ENCODE assay signal across 8 mouse cellular contexts in the genomic region with DNA sequence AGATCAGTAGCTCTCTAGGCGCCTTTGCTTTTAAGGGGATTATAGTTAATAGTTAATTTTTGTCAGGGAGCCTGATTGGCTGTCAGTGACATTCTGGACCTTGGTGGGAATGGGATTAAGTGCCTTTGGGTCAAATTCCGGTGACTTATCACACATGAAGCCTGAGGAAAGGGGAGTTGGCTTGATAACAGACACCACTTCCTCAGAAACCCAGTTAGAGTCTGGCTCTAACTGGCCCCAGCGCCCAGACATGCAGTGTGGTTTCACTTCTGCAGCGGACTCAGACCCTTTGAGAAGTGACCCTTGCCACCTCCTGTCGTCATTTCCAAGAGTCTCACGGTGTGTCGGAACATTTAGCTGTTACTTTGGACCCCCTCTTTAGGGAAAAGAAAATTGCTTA. TPM values are rescaled to one million over a fixed set of nuclear protein-coding genes. Genes with fewer than 3 reads are reported as not detected.
DNase-seq lines count a peak whose midpoint lies in the region; ATAC-seq lines count a peak whose summit lies in the region.
"Had no signal": no experiment of that assay in that cellular context is flagged by ENCODE, and none has a peak within 500 bp of the region (broad histone marks: within the 10 kb centered on the region; RNA-seq: fewer than 3 reads in every experiment).

No protein-coding gene starts in this region.

- peak; percentile 92 for ATAC-seq in intestine, embryonic 15.5 days
- peak; percentile 45 for ATAC-seq in liver, embryonic 13.5 days (ENCODE audit: low read depth)
- ATAC-seq in forebrain, embryonic 14.5 days: no peak

- H3K27ac ChIP-seq in intestine, embryonic 15.5 days: peak overlapping the region; percentile 70
- H3K27ac ChIP-seq in liver, embryonic 13.5 days: peak overlapping the region; percentile 68
- no peak overlapping the region for H3K27ac ChIP-seq in forebrain, embryonic 14.5 days (ENCODE audit: low read depth, low read length)
- H3K27ac ChIP-seq: limb, embryonic 15.5 days had no signal

- no peaks in the 10 kb centered on the region for H3K27me3 ChIP-seq in intestine, embryonic 15.5 days (replicated peaks)
- no peaks in the 10 kb centered on the region for H3K27me3 ChIP-seq in liver, embryonic 13.5 days
- no peaks in the 10 kb centered on the region for H3K27me3 ChIP-seq in forebrain, embryonic 14.5 days (replicated peaks; ENCODE audit: control insufficient read depth, insufficient read depth, low read length)
- H3K27me3 ChIP-seq: limb, embryonic 15.5 days had no signal

- peak; percentile 42 to 43 for DNase-seq in spleen, postnatal 36 days (ENCODE audit: low spot score in 2 of 2)
- DNase-seq in spleen, postnatal 10 days (ENCODE audit: low spot score in 2 of 2): no peak
- DNase-seq in liver, embryonic 13.5 days: no peak
- DNase-seq in forebrain, embryonic 14.5 days (ENCODE audit: low spot score): no peak
- DNase-seq in left cerebral cortex, adult 8-10 months (ENCODE audit: low spot score in 2 of 2): no peak
- no peak for DNase-seq in frontal cortex, adult 2 months (ENCODE audit: extremely low spot score in 1 of 2, low spot score in 1 of 2)

- H3K36me3 ChIP-seq in intestine, embryonic 15.5 days: peaks cover 19% of the 10 kb centered on the region
- H3K36me3 ChIP-seq in liver, embryonic 13.5 days: peaks cover 67% of the 10 kb centered on the region
- H3K36me3 ChIP-seq in forebrain, embryonic 14.5 days (ENCODE audit: control insufficient read depth, insufficient read depth, low read length): peaks cover 42% of the 10 kb centered on the region

- peaks cover 9% of the 10 kb centered on the region; the same call in 1 of the 2 replicates for H3K4me1 ChIP-seq in intestine, embryonic 15.5 days (replicated peaks)
- H3K4me1 ChIP-seq in liver, embryonic 13.5 days (replicated peaks): peaks cover 42% of the 10 kb centered on the region
- H3K4me1 ChIP-seq in forebrain, embryonic 14.5 days (ENCODE audit: control insufficient read depth, insufficient read depth, low read length): no peaks in the 10 kb centered on the region
- H3K4me1 ChIP-seq: limb, embryonic 15.5 days had no signal

- no peaks in the 10 kb centered on the region for H3K9me3 ChIP-seq in intestine, embryonic 15.5 days
- no peaks in the 10 kb centered on the region for H3K9me3 ChIP-seq in liver, embryonic 13.5 days (replicated peaks)
- H3K9me3 ChIP-seq in forebrain, embryonic 14.5 days (replicated peaks; ENCODE audit: control insufficient read depth, low read length): no peaks in the 10 kb centered on the region
- H3K9me3 ChIP-seq: limb, embryonic 15.5 days had no signal

- 49% methylated on average over 7 of the region's 7 CpGs for WGBS in intestine, embryonic 15.5 days
- 9% methylated on average over 7 of the region's 7 CpGs for WGBS in liver, embryonic 13.5 days (ENCODE audit: insufficient replicate concordance)
- WGBS in forebrain, embryonic 14.5 days: 90% methylated on average over 7 of the region's 7 CpGs

- no peak overlapping the region for H3K9ac ChIP-seq in intestine, embryonic 15.5 days
- peak overlapping the region; percentile 49 for H3K9ac ChIP-seq in liver, embryonic 13.5 days
- no peak overlapping the region for H3K9ac ChIP-seq in forebrain, embryonic 14.5 days (ENCODE audit: low read length)
- H3K9ac ChIP-seq: limb, embryonic 15.5 days had no signal

- H3K4me3 ChIP-seq in intestine, embryonic 15.5 days (replicated peaks): 0 out of 2 replicates have a peak overlapping the region, but pooled peaks have one; percentile 1
- peak overlapping the region; percentile 29 for H3K4me3 ChIP-seq in liver, embryonic 13.5 days (replicated peaks)
- H3K4me3 ChIP-seq in forebrain, embryonic 14.5 days (ENCODE audit: low read depth, low read length): no peak overlapping the region
- H3K4me3 ChIP-seq: limb, embryonic 15.5 days had no signal

- H3K4me2 ChIP-seq in intestine, embryonic 15.5 days (replicated peaks): peak overlapping the region; percentile 45
- H3K4me2 ChIP-seq in liver, embryonic 13.5 days: peak overlapping the region; percentile 51
- no peak overlapping the region for H3K4me2 ChIP-seq in forebrain, embryonic 14.5 days (ENCODE audit: low read length)
- H3K4me2 ChIP-seq: limb, embryonic 15.5 days had no signal

RNA-seq across cellular contexts. Expression of a gene that starts 8.4 kb away (rescaled TPM):
- 72.8 and 73.2 TPM in 2 replicates for polyA plus RNA-seq in intestine, embryonic 15.5 days (2015; fragmentation: Nextera tagmentation; extraction: Ambion mirVana)
- 58.9 and 61.8 TPM in 2 replicates for polyA plus RNA-seq in liver, embryonic 13.5 days (2015; fragmentation: Nextera tagmentation; extraction: Ambion mirVana)
- polyA plus RNA-seq in forebrain, embryonic 14.5 days (2014; fragmentation: Nextera tagmentation; extraction: Ambion mirVana): 59.2 and 73.6 TPM in 2 replicates
- total RNA-seq in left cerebral cortex, adult 8-10 months (2022): 10 to 100 TPM; 15.1 to 16.4 (median 15.8) TPM
- polyA plus RNA-seq in frontal cortex, adult 2 months (2012; rRNA removed): 17.5 and 20.7 TPM in 2 replicates

RNA-seq across cellular contexts. Expression of a gene that starts 8.5 kb away (rescaled TPM):
- 11.2 and 12.5 TPM in 2 replicates for polyA plus RNA-seq in intestine, embryonic 15.5 days (2015; fragmentation: Nextera tagmentation; extraction: Ambion mirVana)
- 7.2 and 9.7 TPM in 2 replicates for polyA plus RNA-seq in liver, embryonic 13.5 days (2015; fragmentation: Nextera tagmentation; extraction: Ambion mirVana)
- 20.7 and 23.2 TPM in 2 replicates for polyA plus RNA-seq in forebrain, embryonic 14.5 days (2014; fragmentation: Nextera tagmentation; extraction: Ambion mirVana)
- total RNA-seq in left cerebral cortex, adult 8-10 months (2022): 10 to 100 TPM; 20.6 to 29.3 (median 24.4) TPM
- 31.2 and 35.5 TPM in 2 replicates for polyA plus RNA-seq in frontal cortex, adult 2 months (2012; rRNA removed)

RNA-seq across cellular contexts. Expression of a gene that starts 14.6 kb away (rescaled TPM):
- 3.8 and 4.1 TPM in 2 replicates for polyA plus RNA-seq in intestine, embryonic 15.5 days (2015; fragmentation: Nextera tagmentation; extraction: Ambion mirVana)
- 1.2 TPM in 2 replicates for polyA plus RNA-seq in liver, embryonic 13.5 days (2015; fragmentation: Nextera tagmentation; extraction: Ambion mirVana)
- 0.24 and 0.46 TPM in 2 replicates for polyA plus RNA-seq in forebrain, embryonic 14.5 days (2014; fragmentation: Nextera tagmentation; extraction: Ambion mirVana)
- total RNA-seq in left cerebral cortex, adult 8-10 months (2022): under 1 TPM in 1 of 4 experiments, not detected in 3; 0.52 TPM
- 0.08 and 0.21 TPM in 2 replicates for polyA plus RNA-seq in frontal cortex, adult 2 months (2012; rRNA removed)

RNA-seq across cellular contexts. Expression of a gene that starts 33.1 kb away (rescaled TPM):
- polyA plus RNA-seq in intestine, embryonic 15.5 days (2015; fragmentation: Nextera tagmentation; extraction: Ambion mirVana): 3.5 and 4.4 TPM in 2 replicates
- 134 and 152 TPM in 2 replicates for polyA plus RNA-seq in liver, embryonic 13.5 days (2015; fragmentation: Nextera tagmentation; extraction: Ambion mirVana)
- 1.6 and 2.6 TPM in 2 replicates for polyA plus RNA-seq in forebrain, embryonic 14.5 days (2014; fragmentation: Nextera tagmentation; extraction: Ambion mirVana)
- total RNA-seq in left cerebral cortex, adult 8-10 months (2022): not detected
- 0.06 TPM in 1 of 2 replicates, not detected in the other for polyA plus RNA-seq in frontal cortex, adult 2 months (2012; rRNA removed)

RNA-seq across cellular contexts. Expression of a gene that starts 36.5 kb away (rescaled TPM):
- 36.3 and 38.9 TPM in 2 replicates for polyA plus RNA-seq in intestine, embryonic 15.5 days (2015; fragmentation: Nextera tagmentation; extraction: Ambion mirVana)
- polyA plus RNA-seq in liver, embryonic 13.5 days (2015; fragmentation: Nextera tagmentation; extraction: Ambion mirVana): 3.5 and 4.4 TPM in 2 replicates
- polyA plus RNA-seq in forebrain, embryonic 14.5 days (2014; fragmentation: Nextera tagmentation; extraction: Ambion mirVana): 0.17 and 0.50 TPM in 2 replicates
- total RNA-seq in left cerebral cortex, adult 8-10 months (2022): under 1 TPM; 0.22 to 0.67 (median 0.31) TPM
- 0.08 TPM in 1 of 2 replicates, not detected in the other for polyA plus RNA-seq in frontal cortex, adult 2 months (2012; rRNA removed)

Comparison
In these comparisons a context has a peak if more than half of its experiments do, and no peak if none do; other contexts are left out.
1. DNase-seq: peak in spleen, postnatal 36 days (2 of 2); none in spleen, postnatal 10 days (0 of 2), liver, embryonic 13.5 days (single experiment), forebrain, embryonic 14.5 days (single experiment), left cerebral cortex, adult 8-10 months (0 of 2) and frontal cortex, adult 2 months (0 of 2).